Mouse (Mus musculus): ENCODE results near the gene Ptprcap. TPM values are rescaled to one million over a fixed set of nuclear protein-coding genes. Genes with fewer than 3 reads are reported as not detected.

Ptprcap gene
- polyA plus RNA-seq, 1 experiment: not detected

DNA sequence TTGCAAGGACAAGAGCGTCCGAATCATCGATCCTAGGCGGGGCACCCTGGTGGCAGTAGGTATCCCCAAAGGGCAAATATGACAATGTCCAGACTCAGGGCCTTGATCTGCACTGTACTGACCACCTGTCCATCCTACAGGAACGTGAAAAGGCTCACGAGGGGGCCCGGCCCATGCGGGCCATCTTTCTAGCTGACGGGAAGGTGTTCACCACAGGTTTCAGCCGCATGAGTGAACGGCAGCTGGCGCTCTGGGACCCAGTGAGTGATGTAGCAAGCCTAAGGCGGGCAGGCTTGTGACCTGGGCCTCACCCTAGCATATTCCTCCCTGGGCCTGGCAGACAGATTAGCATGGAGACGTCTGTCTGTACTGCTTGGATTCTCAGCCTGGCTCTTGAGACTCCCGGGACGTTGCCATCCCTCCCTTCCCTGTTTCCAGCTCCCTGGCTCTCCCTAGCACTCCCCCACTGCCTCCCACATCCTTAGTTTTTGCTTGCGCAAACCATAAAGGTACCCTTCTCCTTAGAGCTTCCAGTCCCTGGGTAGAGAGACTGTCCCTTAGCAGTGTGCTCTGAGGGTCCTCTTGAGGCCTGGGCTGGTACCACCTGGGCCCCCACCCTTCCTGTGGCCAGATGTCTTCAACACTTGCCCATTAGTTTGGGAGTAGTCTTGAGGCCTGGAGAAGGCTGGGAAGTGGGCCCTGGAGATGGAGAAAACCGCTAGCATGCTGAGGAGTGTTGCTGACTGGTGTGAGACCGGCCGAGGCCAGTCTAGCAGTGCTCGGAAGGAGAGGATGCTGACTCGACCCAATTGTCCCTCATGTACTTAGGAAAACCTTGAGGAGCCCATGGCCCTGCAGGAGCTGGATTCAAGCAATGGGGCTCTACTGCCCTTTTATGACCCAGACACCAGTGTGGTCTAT lies 2.6 kb upstream of the Ptprcap start:
- H3K4me1 ChIP-seq (ENCODE audit: control insufficient read depth, insufficient read depth, low read length): peaks cover 2% of the 10 kb centered on the region
- TF ChIP-seq EP300 (IDR thresholded peaks at IDR 0.05; ENCODE audit: insufficient read depth, low read depth, low read length) (no peak), POLR2A (IDR thresholded peaks at IDR 0.05; ENCODE audit: insufficient read depth, low read length) (no peak), CTCF (IDR thresholded peaks at IDR 0.05; ENCODE audit: low read depth, low read length) (no peak)
- H3K9ac ChIP-seq (ENCODE audit: low read depth, poor library complexity, severe bottlenecking): no peak overlapping the region
- H3K9me3 ChIP-seq (replicated peaks; ENCODE audit: control insufficient read depth, insufficient read depth, low read length, poor library complexity, severe bottlenecking): no peaks in the 10 kb centered on the region
- H3K27ac ChIP-seq (ENCODE audit: insufficient read depth, low read length): no peak overlapping the region
- H3K27me3 ChIP-seq (ENCODE audit: control insufficient read depth, insufficient read depth, low read length, poor library complexity, severe bottlenecking): no peaks in the 10 kb centered on the region
- 0 out of 2 replicates have a peak, but pooled peaks cover 2% of the 10 kb centered on the region for H3K36me3 ChIP-seq (ENCODE audit: control insufficient read depth, insufficient read depth, low read length, poor library complexity, severe bottlenecking)
- H3K4me3 ChIP-seq (ENCODE audit: low read depth, low read length): no peak overlapping the region

- Histone ChIP-seq H3K4me3 (ENCODE audit: low read depth, low read length) (no peak overlapping the region), H3K36me3 (ENCODE audit: control insufficient read depth, insufficient read depth, low read length, poor library complexity, severe bottlenecking) (0 out of 2 replicates have a peak, but pooled peaks cover 2% of the 10 kb centered on the region), H3K9ac (ENCODE audit: low read depth, poor library complexity, severe bottlenecking) (no peak overlapping the region), H3K9me3 (replicated peaks; ENCODE audit: control insufficient read depth, insufficient read depth, low read length, poor library complexity, severe bottlenecking) (no peaks in the 10 kb centered on the region), H3K27me3 (ENCODE audit: control insufficient read depth, insufficient read depth, low read length, poor library complexity, severe bottlenecking) (no peaks in the 10 kb centered on the region), H3K4me1 (ENCODE audit: control insufficient read depth, insufficient read depth, low read length) (peaks cover 2% of the 10 kb centered on the region), H3K27ac (ENCODE audit: insufficient read depth, low read length) (no peak overlapping the region)
- TF ChIP-seq CTCF (IDR thresholded peaks at IDR 0.05; ENCODE audit: low read depth, low read length): no peak
- no peak for TF ChIP-seq EP300 (IDR thresholded peaks at IDR 0.05; ENCODE audit: insufficient read depth, low read depth, low read length)
- no peak for TF ChIP-seq POLR2A (IDR thresholded peaks at IDR 0.05; ENCODE audit: insufficient read depth, low read length)
These were observed 1.9 kb upstream of the Ptprcap start for GRCm38 (mm10) chr19:4151488-4151860.

DNA sequence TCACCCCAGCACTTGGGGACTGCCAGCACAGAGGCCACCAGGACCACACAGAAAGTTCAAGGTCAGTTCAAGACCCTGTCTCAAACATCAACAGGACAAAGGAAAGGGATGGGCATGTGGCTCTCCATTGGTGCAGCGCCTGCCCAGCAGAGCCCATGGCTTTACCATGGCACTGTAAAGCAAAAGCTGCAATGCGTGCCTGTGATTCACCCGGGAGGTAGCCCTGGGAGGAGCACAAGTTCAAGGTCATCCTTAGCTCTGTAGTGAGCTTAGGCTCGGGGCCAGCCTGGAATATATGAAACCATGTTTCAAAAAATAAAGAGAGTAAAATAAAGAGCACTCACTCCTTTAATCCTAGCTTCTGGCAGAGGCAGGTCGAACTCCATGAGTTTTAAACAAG lies 1.5 kb upstream of the Ptprcap start:
- no peak overlapping the region for H3K9ac ChIP-seq (ENCODE audit: low read depth, poor library complexity, severe bottlenecking)
- H3K4me1 ChIP-seq (ENCODE audit: control insufficient read depth, insufficient read depth, low read length): peaks cover 2% of the 10 kb centered on the region
- 0 out of 2 replicates have a peak, but pooled peaks cover 2% of the 10 kb centered on the region for H3K36me3 ChIP-seq (ENCODE audit: control insufficient read depth, insufficient read depth, low read length, poor library complexity, severe bottlenecking)
- H3K4me3 ChIP-seq (ENCODE audit: low read depth, low read length): no peak overlapping the region
- H3K27ac ChIP-seq (ENCODE audit: insufficient read depth, low read length): no peak overlapping the region
- no peaks in the 10 kb centered on the region for H3K27me3 ChIP-seq (ENCODE audit: control insufficient read depth, insufficient read depth, low read length, poor library complexity, severe bottlenecking)
- TF ChIP-seq POLR2A (IDR thresholded peaks at IDR 0.05; ENCODE audit: insufficient read depth, low read length) (no peak), CTCF (IDR thresholded peaks at IDR 0.05; ENCODE audit: low read depth, low read length) (no peak), EP300 (IDR thresholded peaks at IDR 0.05; ENCODE audit: insufficient read depth, low read depth, low read length) (no peak)
- no peaks in the 10 kb centered on the region for H3K9me3 ChIP-seq (replicated peaks; ENCODE audit: control insufficient read depth, insufficient read depth, low read length, poor library complexity, severe bottlenecking)

- Histone ChIP-seq H3K9me3 (replicated peaks; ENCODE audit: control insufficient read depth, insufficient read depth, low read length, poor library complexity, severe bottlenecking) (no peaks in the 10 kb centered on the region), H3K27ac (ENCODE audit: insufficient read depth, low read length) (no peak overlapping the region), H3K4me1 (ENCODE audit: control insufficient read depth, insufficient read depth, low read length) (peaks cover 2% of the 10 kb centered on the region), H3K36me3 (ENCODE audit: control insufficient read depth, insufficient read depth, low read length, poor library complexity, severe bottlenecking) (0 out of 2 replicates have a peak, but pooled peaks cover 2% of the 10 kb centered on the region), H3K9ac (ENCODE audit: low read depth, poor library complexity, severe bottlenecking) (no peak overlapping the region), H3K4me3 (ENCODE audit: low read depth, low read length) (no peak overlapping the region), H3K27me3 (ENCODE audit: control insufficient read depth, insufficient read depth, low read length, poor library complexity, severe bottlenecking) (no peaks in the 10 kb centered on the region)
- TF ChIP-seq POLR2A (IDR thresholded peaks at IDR 0.05; ENCODE audit: insufficient read depth, low read length) (no peak), CTCF (IDR thresholded peaks at IDR 0.05; ENCODE audit: low read depth, low read length) (no peak), EP300 (IDR thresholded peaks at IDR 0.05; ENCODE audit: insufficient read depth, low read depth, low read length) (no peak)
These were observed 766 bp upstream of the Ptprcap start for GRCm38 (mm10) chr19:4152445-4153231.

GRCm38 (mm10) chr19:4154437-4155222 lies 1.2 kb downstream of the Ptprcap start:
- H3K9me3 ChIP-seq (replicated peaks; ENCODE audit: control insufficient read depth, insufficient read depth, low read length, poor library complexity, severe bottlenecking): no peaks in the 10 kb centered on the region
- no peak for TF ChIP-seq EP300 (IDR thresholded peaks at IDR 0.05; ENCODE audit: insufficient read depth, low read depth, low read length)
- TF ChIP-seq POLR2A (IDR thresholded peaks at IDR 0.05; ENCODE audit: insufficient read depth, low read length): no peak
- TF ChIP-seq CTCF (IDR thresholded peaks at IDR 0.05; ENCODE audit: low read depth, low read length): no peak
- no peak overlapping the region for H3K27ac ChIP-seq (ENCODE audit: insufficient read depth, low read length)
- no peaks in the 10 kb centered on the region for H3K27me3 ChIP-seq (ENCODE audit: control insufficient read depth, insufficient read depth, low read length, poor library complexity, severe bottlenecking)
- 0 out of 2 replicates have a peak, but pooled peaks cover 2% of the 10 kb centered on the region for H3K36me3 ChIP-seq (ENCODE audit: control insufficient read depth, insufficient read depth, low read length, poor library complexity, severe bottlenecking)
- no peak overlapping the region for H3K4me3 ChIP-seq (ENCODE audit: low read depth, low read length)
- H3K9ac ChIP-seq (ENCODE audit: low read depth, poor library complexity, severe bottlenecking): no peak overlapping the region
- H3K4me1 ChIP-seq (ENCODE audit: control insufficient read depth, insufficient read depth, low read length): peaks cover 2% of the 10 kb centered on the region
